Mouse (Mus musculus) lung, postnatal 0 days (tissue): Measurements from ENCODE around the gene St6galnac3.

ENCODE experiments used
- CTCF ChIP-seq: IDR thresholded peaks from 2 replicates; pipeline ENCODE4 v1.5.1; 2016; ENCODE audit warnings: antibody characterized with exemption, mild to moderate bottlenecking
- EP300 ChIP-seq: IDR thresholded peaks from 2 replicates; pipeline ENCODE4 v1.6.1; 2016; ENCODE audit warnings: antibody characterized with exemption, mild to moderate bottlenecking, control low read depth

- TF ChIP-seq CTCF, result no peak
- TF ChIP-seq EP300, result no peak
Observed at GRCm38 (mm10) chr3:153313167-153313566, 411.8 kb downstream of the St6galnac3 start.
